Mouse (Mus musculus) kidney, postnatal 14 days (tissue): ENCODE measurements at regions not wholly inside any gene's neighbourhood (a gene's known extent, or its start where the extent isn't known, plus 50 kb on each side); places are given as distances from the start of the nearest gene placed in this dataset.
"Not testable (repeated sequence)": the region's sequence is repeated elsewhere in the genome, so short reads cannot be mapped to it uniquely, and the experiment has no call there.

Source experiments
- DNase-seq: peaks from one replicate; pipeline ENCODE4 v3.0.0; 2022; ENCODE audit warnings: mixed read lengths

DNA sequence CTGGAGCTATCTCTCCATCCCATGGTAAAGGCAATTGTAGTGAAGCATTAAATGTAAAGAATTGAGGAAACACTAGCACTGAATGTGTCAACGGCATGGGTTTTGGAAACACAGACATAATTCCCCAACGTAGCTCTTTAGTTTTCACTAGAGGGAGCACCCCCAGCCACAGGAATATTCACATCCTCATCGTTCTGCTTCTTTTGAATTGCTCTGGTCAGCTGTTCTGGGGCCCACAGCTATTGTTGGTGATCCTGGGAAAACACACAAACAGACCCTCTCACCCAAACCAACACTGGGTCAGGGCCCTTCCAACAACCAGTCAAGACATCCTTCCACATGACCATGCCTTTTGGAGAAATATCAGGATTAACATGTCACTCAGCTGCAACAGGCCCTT, 119.7 kb downstream of the Impg2 start:
- not testable (repeated sequence) for DNase-seq

DNA sequence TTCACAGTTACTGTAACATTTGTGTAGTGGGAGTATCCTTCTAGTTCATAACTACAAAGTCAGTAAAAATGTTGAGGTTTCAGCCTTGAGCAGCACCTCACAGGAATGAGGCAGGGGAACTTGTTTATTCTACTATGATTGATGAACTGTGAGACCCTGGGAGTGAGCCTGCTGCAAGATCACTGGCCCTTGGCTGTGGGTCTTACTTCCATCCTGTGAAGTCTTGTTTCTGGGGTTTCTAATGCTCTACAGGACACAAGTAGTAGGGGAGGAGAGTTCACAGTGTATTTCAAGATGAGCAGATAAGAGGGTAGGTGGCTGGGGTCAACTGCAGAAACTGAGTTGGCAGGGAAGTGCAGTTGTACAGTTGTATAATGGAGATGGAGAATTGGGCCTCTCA, 128.3 kb upstream of the Abi3bp start:
- no peak for DNase-seq

DNA sequence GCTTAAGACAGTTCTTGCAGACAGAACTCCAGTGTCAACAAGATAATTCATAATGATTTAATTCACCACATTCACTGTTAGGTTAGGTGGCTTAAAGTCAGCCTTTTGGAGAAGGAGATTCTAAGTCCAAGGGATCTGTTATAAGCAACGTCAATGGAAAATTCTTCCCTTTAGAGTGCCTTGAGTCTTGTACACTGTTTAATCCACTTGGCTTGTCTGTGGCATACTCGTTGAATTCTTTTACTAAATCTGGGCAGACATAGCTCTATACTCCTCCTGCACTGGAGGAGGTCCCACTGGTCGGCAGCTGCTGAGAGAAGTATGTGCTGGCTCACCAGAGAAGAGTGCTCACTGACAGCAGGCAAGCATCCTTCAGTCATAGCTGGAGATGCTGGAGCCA, 124.8 kb upstream of the Abi3bp start:
- DNase-seq, result no peak

DNA sequence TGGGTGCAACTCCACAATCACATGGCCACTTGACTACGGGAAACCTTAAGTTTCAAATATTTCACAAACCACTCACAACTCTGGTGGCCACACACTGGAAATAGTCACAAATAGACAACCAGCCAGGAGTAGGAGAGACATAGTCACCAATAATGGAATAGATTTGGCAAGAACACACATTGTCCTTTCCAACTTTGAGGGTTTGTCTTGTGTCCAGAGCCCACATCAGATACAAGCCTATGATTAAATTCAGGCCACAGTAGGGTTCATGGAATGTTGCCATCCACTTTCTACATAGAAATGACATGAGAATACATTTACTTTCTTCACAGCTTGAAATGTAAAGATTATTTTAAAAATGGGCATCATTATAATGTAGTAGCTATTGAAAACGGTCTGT, 118.6 kb upstream of the Abi3bp start:
- no peak for DNase-seq

DNA sequence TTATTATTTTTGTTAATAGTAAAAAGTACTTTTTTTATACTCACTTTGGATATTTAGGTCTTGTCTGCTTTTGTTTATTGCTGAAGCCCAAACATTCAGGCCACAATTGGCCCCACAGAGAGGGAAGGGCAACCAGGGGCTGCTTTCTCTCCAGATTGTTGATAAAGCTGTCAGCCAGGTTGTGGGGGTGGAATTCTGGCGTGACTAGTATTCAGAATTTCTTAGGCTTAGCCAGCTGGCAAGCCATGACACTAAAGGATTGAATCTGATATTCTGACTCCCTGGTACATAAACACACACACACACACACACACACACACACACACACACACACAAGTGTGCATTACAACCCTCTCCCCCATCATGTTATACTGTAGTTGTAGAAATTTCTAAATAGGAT, 116.7 kb upstream of the Abi3bp start:
- DNase-seq, result no peak

DNA sequence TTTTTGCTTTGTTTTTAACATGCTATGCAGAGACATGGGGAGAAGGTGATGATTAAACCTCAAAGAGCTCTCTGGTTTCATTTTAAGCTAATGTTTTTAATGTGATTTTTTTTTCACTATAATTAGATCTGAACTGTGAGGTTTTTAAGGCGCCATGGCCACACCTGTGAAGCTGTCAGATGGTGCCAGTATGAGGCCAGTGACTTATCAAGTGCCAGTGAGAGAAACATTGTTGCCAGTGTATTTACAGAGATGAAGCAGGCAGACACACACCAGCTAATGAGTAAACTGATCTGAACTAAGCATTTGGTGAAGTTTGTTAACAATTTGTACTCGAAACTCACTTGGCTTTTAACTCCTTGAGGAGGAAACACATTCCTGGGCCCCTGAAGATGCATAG, 99.3 kb upstream of the Abi3bp start:
- DNase-seq, result no peak

DNA sequence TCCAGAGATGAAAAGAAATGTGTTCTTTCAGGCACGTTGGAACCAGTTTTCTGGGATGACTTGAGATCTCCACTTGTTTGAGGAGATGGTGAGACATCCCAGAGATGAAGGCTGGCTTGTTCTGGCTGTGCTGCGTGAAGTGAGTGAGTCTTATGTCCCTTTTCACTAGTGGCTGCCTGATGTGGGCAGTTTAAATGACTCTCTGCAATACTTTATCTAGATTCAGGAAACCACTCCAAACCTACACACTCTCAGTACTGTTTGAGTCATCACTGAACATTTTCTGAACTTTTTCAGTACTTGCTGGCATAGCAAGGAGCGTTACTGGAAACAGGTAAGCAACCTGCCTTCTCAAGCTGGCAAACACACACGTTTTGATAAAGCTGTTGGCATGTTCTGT, 97.0 kb upstream of the Abi3bp start:
- no peak for DNase-seq

DNA sequence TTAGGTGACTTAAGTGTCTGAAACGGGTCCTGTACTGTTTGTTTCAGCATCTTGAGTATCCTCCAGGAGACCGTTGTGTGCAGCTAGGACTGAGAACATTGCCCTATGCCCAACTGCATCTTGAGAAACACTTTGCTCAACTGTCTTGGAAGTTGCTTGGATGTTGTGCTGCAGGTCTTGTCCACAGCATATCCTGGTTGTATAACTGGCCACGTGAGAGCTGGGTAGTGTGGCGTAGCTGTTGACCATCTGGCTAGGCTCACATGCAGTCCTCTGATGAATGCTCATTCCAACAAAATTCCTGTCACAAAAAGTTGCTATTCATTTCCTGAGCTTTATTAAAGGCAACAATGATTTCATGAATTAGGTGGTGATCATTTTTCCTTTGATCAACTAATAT, 91.1 kb upstream of the Abi3bp start:
- no peak for DNase-seq

DNA sequence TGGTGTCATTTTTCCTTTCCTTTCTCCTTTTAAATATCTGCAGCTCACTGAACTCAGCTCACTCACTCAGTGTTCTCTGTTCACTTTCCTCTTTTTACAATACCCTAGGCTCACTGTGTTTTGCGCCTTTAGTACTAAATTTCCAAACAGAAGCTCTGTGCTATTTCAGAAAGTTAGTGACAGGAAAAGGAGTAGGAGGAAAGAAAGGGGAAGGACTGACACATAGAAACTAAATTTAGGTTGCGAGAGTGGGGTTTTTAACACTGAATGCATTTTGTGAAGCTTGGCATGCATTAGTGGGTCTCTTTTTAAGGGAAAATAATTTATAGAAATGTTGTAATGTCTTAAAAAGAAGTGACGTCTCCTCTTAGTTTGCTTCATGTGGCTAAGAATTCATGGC, 84.8 kb upstream of the Abi3bp start:
- no peak for DNase-seq

DNA sequence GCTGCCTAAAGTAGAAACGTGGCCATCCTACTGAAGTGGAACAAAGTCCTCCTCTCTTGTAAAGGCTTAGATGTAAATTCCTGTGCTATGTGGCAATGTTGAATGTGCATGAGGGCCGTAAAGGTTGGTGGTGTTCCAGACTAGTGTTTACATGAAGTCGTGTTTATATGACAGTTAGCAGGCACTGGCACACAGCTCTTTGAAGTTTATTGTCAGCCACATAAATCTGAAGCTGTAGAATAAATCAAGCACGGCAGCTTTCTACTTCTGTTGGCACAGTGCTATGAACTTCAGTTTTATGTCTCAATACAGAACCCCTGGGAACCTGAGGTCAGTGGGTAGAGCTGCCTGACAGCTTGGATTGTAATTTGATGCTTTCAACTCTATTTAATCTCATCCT, 81.1 kb upstream of the Abi3bp start:
- DNase-seq, result no peak

DNA sequence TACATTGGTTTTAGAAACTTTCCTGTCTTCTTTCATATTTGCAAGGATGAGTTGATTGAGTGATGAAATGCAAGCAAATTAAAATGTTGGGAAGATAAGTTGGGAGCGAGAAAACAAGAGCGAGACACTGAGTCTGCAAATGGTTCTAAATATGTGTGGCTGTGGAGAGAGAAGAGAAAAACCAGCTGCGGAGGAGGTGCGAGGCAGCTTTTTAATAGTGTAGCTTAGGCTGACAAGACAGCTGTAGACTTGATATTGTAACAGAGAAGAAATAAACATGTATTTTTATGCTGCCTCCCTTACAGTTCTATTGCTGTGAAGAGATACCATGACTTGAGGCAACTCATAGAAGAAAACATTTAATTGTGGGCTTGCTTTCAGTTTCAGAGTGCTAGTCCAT, 78.1 kb upstream of the Abi3bp start:
- no peak for DNase-seq

DNA sequence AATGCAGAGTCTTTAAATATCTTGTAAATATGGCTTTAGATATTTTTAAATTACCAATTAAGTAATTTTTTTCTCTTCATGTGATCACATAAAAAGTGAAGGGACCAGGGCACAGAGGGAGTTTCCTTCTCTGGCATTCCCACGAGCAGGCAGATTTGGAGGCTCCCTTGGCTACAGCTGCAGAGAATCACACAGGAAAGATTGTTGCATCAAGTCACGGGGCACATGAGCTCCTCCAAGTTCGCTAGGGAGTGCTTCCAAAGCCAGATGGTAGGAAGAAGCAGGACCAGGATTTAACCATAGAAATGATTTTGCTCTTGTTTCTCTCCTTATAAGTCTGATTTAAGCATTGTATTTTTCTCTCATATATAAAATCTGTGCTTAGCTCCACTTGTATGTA, 53.9 kb upstream of the Abi3bp start:
- peak; percentile 15 for DNase-seq
